Mouse (Mus musculus): ENCODE results near the gene Btbd11.
A peak's percentile ranks its signal among the peaks of the same experiment; 100 is the strongest.

Gene Btbd11

GRCm38 (mm10) chr10:85421629-85422012 is 35.0 kb downstream of the Btbd11 start:
- no peak for DNase-seq

GRCm38 (mm10) chr10:85425756-85426155 is 39.1 kb downstream of the Btbd11 start:
- DNase-seq: no peak

GRCm38 (mm10) chr10:85437217-85437616 is 50.6 kb downstream of the Btbd11 start:
- peak; percentile 13 to 24 for DNase-seq

GRCm38 (mm10) chr10:85443371-85443770 is 56.8 kb downstream of the Btbd11 start:
- DNase-seq: no peak

- DNase-seq: no peak
Observed at GRCm38 (mm10) chr10:85445891-85446290, 59.3 kb downstream of the Btbd11 start.

- no peak for DNase-seq
Observed at GRCm38 (mm10) chr10:85446700-85447099, 60.1 kb downstream of the Btbd11 start.

- no peak for DNase-seq
Observed at GRCm38 (mm10) chr10:85447869-85448268, 61.3 kb downstream of the Btbd11 start.

GRCm38 (mm10) chr10:85451629-85452368 is 65.2 kb downstream of the Btbd11 start:
- no peak for DNase-seq

GRCm38 (mm10) chr10:85453221-85453775 is 66.7 kb downstream of the Btbd11 start:
- DNase-seq: no peak

GRCm38 (mm10) chr10:85455985-85456384 is 69.4 kb downstream of the Btbd11 start:
- DNase-seq: no peak

GRCm38 (mm10) chr10:85458744-85459344 is 72.2 kb downstream of the Btbd11 start:
- no peak for DNase-seq

- DNase-seq: no peak
Observed at GRCm38 (mm10) chr10:85460736-85461135, 74.1 kb downstream of the Btbd11 start.

- no peak for DNase-seq
Observed at GRCm38 (mm10) chr10:85464152-85464551, 77.5 kb downstream of the Btbd11 start.

GRCm38 (mm10) chr10:85465516-85466408 is 79.1 kb downstream of the Btbd11 start:
- no peak for DNase-seq

GRCm38 (mm10) chr10:85466409-85466761 is 79.8 kb downstream of the Btbd11 start:
- DNase-seq: no peak

GRCm38 (mm10) chr10:85467393-85467792 is 80.8 kb downstream of the Btbd11 start:
- DNase-seq: no peak

- DNase-seq: no peak
Observed at GRCm38 (mm10) chr10:85468527-85468926, 81.9 kb downstream of the Btbd11 start.

GRCm38 (mm10) chr10:85469341-85469740 is 82.7 kb downstream of the Btbd11 start:
- DNase-seq: no peak

- DNase-seq: no peak
Observed at GRCm38 (mm10) chr10:85473265-85473664, 86.7 kb downstream of the Btbd11 start.

- no peak for DNase-seq
Observed at GRCm38 (mm10) chr10:85473871-85474270, 87.3 kb downstream of the Btbd11 start.

GRCm38 (mm10) chr10:85475642-85476345 is 89.2 kb downstream of the Btbd11 start:
- DNase-seq: no peak

GRCm38 (mm10) chr10:85479959-85480625 is 93.5 kb downstream of the Btbd11 start:
- DNase-seq: no peak
